Mouse (Mus musculus) gastrocnemius, adult 2 months (tissue): Measurements from ENCODE around the gene Zdhhc18. TPM values are rescaled to one million over a fixed set of nuclear protein-coding genes. Genes with fewer than 3 reads are reported as not detected.

ENCODE experiments used
- DNase-seq: peaks from one replicate; pipeline ENCODE4 v3.0.0; 2022
- H3K27ac ChIP-seq: fragments of 200-600 bp; 2 replicates; pipeline ENCODE4 v1.8.1; 2022; ENCODE audit warnings: mild to moderate bottlenecking
- H3K4me3 ChIP-seq: fragments of 200-600 bp; 2 replicates; pipeline ENCODE4 v1.8.1; 2022; ENCODE audit warnings: mild to moderate bottlenecking, moderate library complexity
- CTCF ChIP-seq: fragments of 200-600 bp; IDR thresholded peaks from 2 replicates; pipeline ENCODE4 v1.8.1; 2022; ENCODE audit warnings: antibody characterized with exemption, mild to moderate bottlenecking, moderate library complexity
- intact Hi-C: fragments of 180-260 bp; cut with DNase I; formaldehyde crosslinking; loops from one replicate; pipeline ENCODE4 v1.15.1; 2025
- total RNA-seq, 2 experiments: library from RNA; stranded (reverse); gene quantifications; 2 replicates each; pipeline ENCODE4 v1.2.3; 2021

Zdhhc18 gene
- total RNA-seq, 2 experiments from 2014 or later: 25.4 to 32.3 TPM

- Histone ChIP-seq H3K27ac (no peak overlapping the region), H3K4me3 (no peak overlapping the region)
- TF ChIP-seq CTCF: peak; percentile 9; the same call in 1 of the 2 replicates
- intact Hi-C loops: no loop called here
- no peak for DNase-seq
Observed at GRCm38 (mm10) chr4:133645195-133645594, 4.8 kb downstream of the Zdhhc18 start.

DNA sequence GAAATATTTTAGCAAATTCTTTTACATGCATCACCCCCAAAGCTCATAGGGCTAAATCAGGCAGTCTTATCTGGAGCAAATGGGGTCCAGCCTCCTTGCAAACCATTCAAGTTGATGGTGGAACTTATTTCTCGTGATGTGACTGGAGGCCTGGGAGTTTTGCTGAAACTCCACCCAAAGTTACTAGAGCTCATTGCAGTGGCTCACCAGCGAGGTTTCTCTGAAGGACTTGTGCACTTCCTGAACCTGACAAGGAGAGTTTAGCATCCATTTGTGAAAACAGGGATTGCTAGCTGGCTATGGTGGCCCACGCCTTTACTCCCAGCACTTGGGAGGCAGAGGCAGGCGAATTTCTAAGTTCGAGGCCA lies 15.9 kb downstream of the Zdhhc18 start:
- DNase-seq: no peak
- intact Hi-C loops: no loop called here
- H3K27ac ChIP-seq: peak overlapping the region; percentile 87
- no peak overlapping the region for H3K4me3 ChIP-seq
- no peak for TF ChIP-seq CTCF

DNA sequence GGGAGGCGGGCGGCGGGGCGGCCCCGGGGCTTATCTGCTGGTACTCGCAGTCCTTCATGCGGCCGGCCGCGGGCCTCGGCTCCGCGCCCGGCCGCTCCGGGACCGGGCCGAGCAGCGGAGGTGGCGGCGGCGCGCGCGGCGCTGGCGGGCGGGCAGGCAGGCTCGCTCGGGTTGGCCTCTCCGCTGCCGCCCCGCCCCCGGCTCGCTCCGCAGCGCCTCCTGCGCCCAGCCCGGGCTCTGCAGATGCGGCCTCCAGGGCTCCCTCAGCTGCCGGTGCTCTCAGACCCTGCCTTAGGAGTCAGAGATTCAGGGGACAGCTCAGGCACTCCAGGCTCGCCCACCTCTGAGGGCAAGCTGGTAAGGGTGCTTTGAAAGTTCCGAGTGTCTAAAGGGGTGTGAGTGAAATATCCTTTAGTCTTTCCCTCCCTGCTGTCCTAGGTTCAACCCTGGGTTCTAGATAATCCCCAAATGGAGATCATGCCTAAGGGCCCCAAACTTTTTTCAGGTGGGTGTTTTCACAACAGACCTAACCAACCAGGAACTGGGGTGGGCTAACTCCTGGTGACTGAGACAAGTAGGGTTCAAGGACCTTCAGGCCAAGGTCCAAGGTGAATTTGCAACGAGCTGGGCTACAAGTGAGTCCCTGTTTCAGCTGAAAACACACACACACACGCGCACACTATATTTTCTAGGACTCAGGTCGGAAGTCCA lies 16.5 kb downstream of the Zdhhc18 start:
- peak; percentile 94 for DNase-seq
- intact Hi-C loops: no loop called here
- TF ChIP-seq CTCF: peak; percentile 80
- peak overlapping the region; percentile 88 for H3K4me3 ChIP-seq
- peak overlapping the region; percentile 87 for H3K27ac ChIP-seq

GRCm38 (mm10) chr4:133632483-133633327 lies 17.2 kb downstream of the Zdhhc18 start:
- peak overlapping the region; percentile 88 for H3K4me3 ChIP-seq
- TF ChIP-seq CTCF: no peak
- intact Hi-C loops: no loop called here
- peak overlapping the region; percentile 87 for H3K27ac ChIP-seq
- DNase-seq: peak; percentile 72

GRCm38 (mm10) chr4:133631769-133632411 lies 18.1 kb downstream of the Zdhhc18 start:
- H3K27ac ChIP-seq: peak overlapping the region; percentile 87
- no peak for TF ChIP-seq CTCF
- intact Hi-C loops: no loop called here
- H3K4me3 ChIP-seq: peak overlapping the region; percentile 88
- DNase-seq: peak; percentile 40

- TF ChIP-seq CTCF: no peak
- intact Hi-C loops: no loop called here
- H3K27ac ChIP-seq: peak overlapping the region; percentile 87
- peak; percentile 44 for DNase-seq
- H3K4me3 ChIP-seq: peak overlapping the region; percentile 88
Observed at GRCm38 (mm10) chr4:133631071-133631768, 18.7 kb downstream of the Zdhhc18 start.

- H3K4me3 ChIP-seq: peak overlapping the region; percentile 88
- peak overlapping the region; percentile 87 for H3K27ac ChIP-seq
- peak; percentile 33 for DNase-seq
- no peak for TF ChIP-seq CTCF
- intact Hi-C loops: no loop called here
Observed at GRCm38 (mm10) chr4:133630326-133630920, 19.5 kb downstream of the Zdhhc18 start.

- intact Hi-C loops: no loop called here
Observed at GRCm38 (mm10) chr4:133629191-133629590, 20.8 kb downstream of the Zdhhc18 start.

GRCm38 (mm10) chr4:133628517-133628916 lies 21.4 kb downstream of the Zdhhc18 start:
- Histone ChIP-seq H3K27ac (no peak overlapping the region; the same call in 1 of the 2 replicates), H3K4me3 (no peak overlapping the region)
- DNase-seq: no peak
- TF ChIP-seq CTCF: no peak
- intact Hi-C loops: no loop called here

More at GRCm38 (mm10) chr4:133629191-133629590, 20.8 kb downstream of the Zdhhc18 start:
- DNase-seq: no peak
- Histone ChIP-seq H3K27ac (peak overlapping the region; percentile 38; the same call in 1 of the 2 replicates), H3K4me3 (no peak overlapping the region)
- no peak for TF ChIP-seq CTCF

DNA sequence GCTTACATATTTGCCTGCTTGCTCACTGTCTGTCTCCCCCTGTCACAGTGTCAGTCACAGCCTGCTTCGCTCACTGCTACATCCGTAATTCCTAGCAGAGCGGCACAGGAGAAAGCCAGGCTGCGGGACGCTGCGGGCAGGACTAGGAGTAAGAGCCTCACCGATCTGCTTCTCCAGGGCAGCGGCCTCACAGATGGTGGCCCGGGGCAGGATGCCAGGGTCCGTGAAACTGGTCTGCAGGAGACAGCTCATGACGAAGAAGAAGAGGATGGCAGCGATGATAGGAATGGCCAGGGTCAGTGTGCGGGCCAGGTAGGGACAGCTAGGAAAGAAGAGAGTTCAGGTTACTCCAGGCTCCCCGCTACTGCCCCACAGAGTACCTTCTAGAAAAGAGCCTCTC lies 22.9 kb downstream of the Zdhhc18 start:
- intact Hi-C loops: no loop called here
- DNase-seq: no peak
- Histone ChIP-seq H3K4me3 (no peak overlapping the region), H3K27ac (peak overlapping the region; percentile 87)
- TF ChIP-seq CTCF: no peak

- DNase-seq: no peak
- H3K27ac ChIP-seq: peak overlapping the region; percentile 87
- intact Hi-C loops: no loop called here
- H3K4me3 ChIP-seq: no peak overlapping the region
- TF ChIP-seq CTCF: no peak
Observed at GRCm38 (mm10) chr4:133626621-133627020, 23.3 kb downstream of the Zdhhc18 start.

GRCm38 (mm10) chr4:133626221-133626620 lies 23.7 kb downstream of the Zdhhc18 start:
- no peak for TF ChIP-seq CTCF
- DNase-seq: no peak
- peak overlapping the region; percentile 87 for H3K27ac ChIP-seq
- peak overlapping the region; percentile 36; the same call in 1 of the 2 replicates for H3K4me3 ChIP-seq
- intact Hi-C loops: no loop called here
